Mouse (Mus musculus) embryonic fibroblast, embryonic 13.5 days (primary cell): Measurements from ENCODE around the gene Slc25a1.

Source experiments
- CTCF ChIP-seq: IDR thresholded peaks from 2 replicates; pipeline ENCODE4 v1.5.1; 2011; ENCODE audit warnings: mild to moderate bottlenecking, control low read depth, low read length, moderate library complexity, borderline replicate concordance; ENCODE audit not compliant: insufficient read depth
- POLR2A ChIP-seq: IDR thresholded peaks from 2 replicates; pipeline ENCODE4 v1.6.1; 2011; ENCODE audit warnings: low read depth, mild to moderate bottlenecking, control low read depth, low read length, moderate library complexity

GRCm38 (mm10) chr16:17931906-17932460 lies 4.0 kb upstream of the Slc25a1 start:
- TF ChIP-seq CTCF (no peak), POLR2A (no peak)
